Mouse (Mus musculus) heart, postnatal 0 days (tissue): ENCODE data around the gene Ntf3. TPM values are rescaled to one million over a fixed set of nuclear protein-coding genes. Genes with fewer than 3 reads are reported as not detected.

Source experiments
- ATAC-seq: fragments of 200-750 bp; cut with Nextera tagmentation; 2 replicates; pipeline ENCODE4 v1.8.0; 2017; ENCODE audit warnings: low read depth, moderate number of reproducible peaks, moderate library complexity; ENCODE audit not compliant: insufficient read depth
- DNase-seq: peaks from one replicate; pipeline ENCODE4 v3.0.0-alpha.2; 2016; ENCODE audit warnings: low spot score
- H3K27ac ChIP-seq: fragments of 300-500 bp; sonication (generic); 2 replicates; pipeline ENCODE4 v1.5.1; 2014; ENCODE audit warnings: low read depth, mild to moderate bottlenecking
- H3K27me3 ChIP-seq: fragments of 300-500 bp; sonication (generic); 2 replicates; pipeline ENCODE4 v1.6.1; 2014; ENCODE audit warnings: low read length, mixed read lengths; ENCODE audit not compliant: control insufficient read depth, insufficient read depth
- H3K36me3 ChIP-seq: fragments of 300-500 bp; sonication (generic); replicated peaks from 2 replicates; pipeline ENCODE4 v1.6.1; 2014; ENCODE audit warnings: low read length, mixed read lengths; ENCODE audit not compliant: control insufficient read depth, insufficient read depth
- H3K4me1 ChIP-seq: fragments of 300-500 bp; sonication (generic); 2 replicates; pipeline ENCODE4 v1.6.1; 2014; ENCODE audit warnings: antibody characterized with exemption; ENCODE audit not compliant: control insufficient read depth, insufficient read depth
- H3K4me2 ChIP-seq: fragments of 300-500 bp; sonication (generic); 2 replicates; pipeline ENCODE4 v1.6.1; 2014; ENCODE audit warnings: low read depth, mild to moderate bottlenecking, low read length, moderate library complexity
- H3K4me3 ChIP-seq: fragments of 300-500 bp; sonication (generic); 2 replicates; pipeline ENCODE4 v1.5.1; 2014; ENCODE audit warnings: low read depth, low read length
- H3K9ac ChIP-seq: fragments of 300-500 bp; sonication (generic); replicated peaks from 2 replicates; pipeline ENCODE4 v1.6.1; 2014; ENCODE audit warnings: low read depth, low read length, mixed read lengths
- H3K9me3 ChIP-seq: fragments of 300-500 bp; sonication (generic); replicated peaks from 2 replicates; pipeline ENCODE4 v1.6.1; 2016; ENCODE audit warnings: low read length; ENCODE audit not compliant: control insufficient read depth
- CTCF ChIP-seq: IDR thresholded peaks from 2 replicates; pipeline ENCODE4 v1.5.1; 2016; ENCODE audit warnings: antibody characterized with exemption, control low read depth, low read depth
- EP300 ChIP-seq: IDR thresholded peaks from 2 replicates; pipeline ENCODE4 v1.6.1; 2016; ENCODE audit warnings: antibody characterized with exemption, low read depth
- WGBS: fragments of 180-500 bp; shearing (Covaris S2); extraction: QIAGEN DNeasy Blood & Tissue Kit; methylation state at CpG from one replicate; pipeline ENCODE4 v1.1.7; 2014; 5-methylcytosine and 5-hydroxymethylcytosine counted together
- polyA plus RNA-seq: library from polyadenylated mRNA; unstranded; fragments of >200 nt; fragmentation: Nextera tagmentation; extraction: Ambion mirVana; gene quantifications from 2 replicates; pipeline ENCODE4 v1.2.1, GENCODE M21; 2015
- total RNA-seq: library from RNA; depleted of rRNA; stranded (reverse); fragments of >200 nt; gene quantifications from 2 replicates; pipeline ENCODE4 v1.2.3, GENCODE M21; 2014; ENCODE audit warnings: low replicate concordance

Gene Ntf3
- total and polyA plus RNA-seq, 2 experiments from 2014 or later = 5.2 to 5.5 TPM

GRCm38 (mm10) chr6:126102007-126102406, 64.7 kb downstream of the Ntf3 start:
- no peaks in the 10 kb centered on the region for H3K9me3 ChIP-seq
- WGBS = 91% methylated on average over 11 of the region's 11 CpGs
- no peak overlapping the region for H3K4me3 ChIP-seq
- H3K9ac ChIP-seq = no peak overlapping the region
- TF ChIP-seq CTCF (no peak), EP300 (no peak)
- DNase-seq (no peak), ATAC-seq (no peak)
- no peaks in the 10 kb centered on the region for H3K27me3 ChIP-seq
- no peak overlapping the region for H3K4me2 ChIP-seq
- H3K36me3 ChIP-seq = no peaks in the 10 kb centered on the region
- peaks cover 13% of the 10 kb centered on the region; the same call in 1 of the 2 replicates for H3K4me1 ChIP-seq
- no peak overlapping the region for H3K27ac ChIP-seq

GRCm38 (mm10) chr6:126100579-126100978, 66.1 kb downstream of the Ntf3 start:
- ATAC-seq = no peak
- H3K36me3 ChIP-seq = no peaks in the 10 kb centered on the region
- no peak for DNase-seq
- H3K27me3 ChIP-seq = no peaks in the 10 kb centered on the region
- TF ChIP-seq CTCF (no peak), EP300 (no peak)
- H3K9me3 ChIP-seq = no peaks in the 10 kb centered on the region
- H3K4me2 ChIP-seq = no peak overlapping the region
- no peak overlapping the region for H3K9ac ChIP-seq
- no peak overlapping the region for H3K27ac ChIP-seq
- no peak overlapping the region for H3K4me3 ChIP-seq
- 96% methylated on average over 1 of the region's 1 CpGs for WGBS
- peaks cover 12% of the 10 kb centered on the region for H3K4me1 ChIP-seq

- peaks cover 19% of the 10 kb centered on the region for H3K4me1 ChIP-seq
- ATAC-seq (no peak), DNase-seq (no peak)
- H3K27me3 ChIP-seq = no peaks in the 10 kb centered on the region
- H3K4me2 ChIP-seq = no peak overlapping the region
- no peaks in the 10 kb centered on the region for H3K36me3 ChIP-seq
- H3K4me3 ChIP-seq = no peak overlapping the region
- H3K27ac ChIP-seq = peak overlapping the region; percentile 79; the same call in 1 of the 2 replicates
- TF ChIP-seq CTCF = no peak
- TF ChIP-seq EP300 = no peak
- 80% methylated on average over 5 of the region's 5 CpGs for WGBS
- no peaks in the 10 kb centered on the region for H3K9me3 ChIP-seq
- no peak overlapping the region for H3K9ac ChIP-seq
Measured at GRCm38 (mm10) chr6:126097471-126097870, 69.2 kb downstream of the Ntf3 start.

- peak overlapping the region; percentile 79 for H3K27ac ChIP-seq
- TF ChIP-seq CTCF (no peak), EP300 (no peak)
- no peak overlapping the region for H3K4me3 ChIP-seq
- peaks cover 19% of the 10 kb centered on the region for H3K4me1 ChIP-seq
- H3K36me3 ChIP-seq = no peaks in the 10 kb centered on the region
- H3K4me2 ChIP-seq = no peak overlapping the region
- DNase-seq (peak; percentile 84), ATAC-seq (peak; percentile 84)
- H3K9ac ChIP-seq = no peak overlapping the region
- H3K9me3 ChIP-seq = no peaks in the 10 kb centered on the region
- H3K27me3 ChIP-seq = no peaks in the 10 kb centered on the region
- 15% methylated on average over 13 of the region's 13 CpGs for WGBS
Measured at GRCm38 (mm10) chr6:126096085-126096484, 70.6 kb downstream of the Ntf3 start.

GRCm38 (mm10) chr6:126095041-126095440, 71.7 kb downstream of the Ntf3 start:
- no peak overlapping the region for H3K9ac ChIP-seq
- no peak overlapping the region for H3K4me3 ChIP-seq
- H3K9me3 ChIP-seq = no peaks in the 10 kb centered on the region
- no peak for TF ChIP-seq CTCF
- TF ChIP-seq EP300 = no peak
- H3K27me3 ChIP-seq = no peaks in the 10 kb centered on the region
- DNase-seq (no peak), ATAC-seq (no peak)
- 64% methylated on average over 6 of the region's 6 CpGs for WGBS
- H3K4me1 ChIP-seq = peaks cover 19% of the 10 kb centered on the region
- no peak overlapping the region for H3K4me2 ChIP-seq
- H3K36me3 ChIP-seq = no peaks in the 10 kb centered on the region
- H3K27ac ChIP-seq = peak overlapping the region; percentile 79; the same call in 1 of the 2 replicates

- Histone ChIP-seq H3K9ac (no peak overlapping the region), H3K4me3 (no peak overlapping the region), H3K4me1 (peaks cover 18% of the 10 kb centered on the region), H3K4me2 (no peak overlapping the region), H3K9me3 (no peaks in the 10 kb centered on the region), H3K27ac (no peak overlapping the region), H3K27me3 (no peaks in the 10 kb centered on the region), H3K36me3 (no peaks in the 10 kb centered on the region)
- ATAC-seq (no peak), DNase-seq (no peak)
- WGBS = 62% methylated on average over 5 of the region's 5 CpGs
- no peak for TF ChIP-seq CTCF
- no peak for TF ChIP-seq EP300
Measured at GRCm38 (mm10) chr6:126092026-126092425, 74.7 kb downstream of the Ntf3 start.
